Mouse (Mus musculus) midbrain, embryonic 16.5 days (tissue): ENCODE measurements around the gene Unc5b. TPM values are rescaled to one million over a fixed set of nuclear protein-coding genes. Genes with fewer than 3 reads are reported as not detected.

ENCODE experiments used
- ATAC-seq: fragments of 200-750 bp; cut with Nextera tagmentation; 2 replicates; pipeline ENCODE4 v1.8.0; 2017; ENCODE audit warnings: moderate TSS enrichment
- H3K27ac ChIP-seq: fragments of 300-500 bp; sonication (generic); 2 replicates; pipeline ENCODE4 v1.5.1; 2014; ENCODE audit warnings: mild to moderate bottlenecking, low read length, mixed read lengths
- H3K27me3 ChIP-seq: fragments of 300-500 bp; sonication (generic); 2 replicates; pipeline ENCODE4 v1.6.1; 2014; ENCODE audit warnings: low read depth, low read length, mixed read lengths; ENCODE audit not compliant: control insufficient read depth, insufficient read depth
- H3K36me3 ChIP-seq: fragments of 300-500 bp; sonication (generic); 2 replicates; pipeline ENCODE4 v1.6.1; 2014; ENCODE audit warnings: mild to moderate bottlenecking, low read length, moderate library complexity, mixed read lengths; ENCODE audit not compliant: control insufficient read depth, insufficient read depth
- H3K4me1 ChIP-seq: fragments of 300-500 bp; sonication (generic); 2 replicates; pipeline ENCODE4 v1.6.1; 2014; ENCODE audit warnings: mild to moderate bottlenecking, low read length, mixed read lengths; ENCODE audit not compliant: control insufficient read depth, insufficient read depth
- H3K4me2 ChIP-seq: fragments of 300-500 bp; sonication (generic); 2 replicates; pipeline ENCODE4 v1.6.1; 2014; ENCODE audit warnings: mild to moderate bottlenecking, low read length, mixed read lengths
- H3K4me3 ChIP-seq: fragments of 300-500 bp; sonication (generic); 2 replicates; pipeline ENCODE4 v1.5.1; 2014; ENCODE audit warnings: low read depth, mild to moderate bottlenecking, low read length, moderate library complexity, mixed read lengths
- H3K9ac ChIP-seq: fragments of 300-500 bp; sonication (generic); 2 replicates; pipeline ENCODE4 v1.6.1; 2014; ENCODE audit warnings: low read depth, low read length, mixed read lengths
- H3K9me3 ChIP-seq: fragments of 300-500 bp; sonication (generic); replicated peaks from 2 replicates; pipeline ENCODE4 v1.6.1; 2014; ENCODE audit warnings: mild to moderate bottlenecking, low read length, mixed read lengths; ENCODE audit not compliant: control insufficient read depth, poor library complexity, severe bottlenecking
- WGBS: fragments of 180-500 bp; shearing (Covaris S2); extraction: QIAGEN DNeasy Blood & Tissue Kit; methylation state at CpG from one replicate; pipeline ENCODE4 v1.1.7; 2014; 5-methylcytosine and 5-hydroxymethylcytosine counted together
- polyA plus RNA-seq: library from polyadenylated mRNA; unstranded; fragments of >200 nt; fragmentation: Nextera tagmentation; extraction: Ambion mirVana; gene quantifications from 2 replicates; pipeline ENCODE4 v1.2.1, GENCODE M21; 2015

Unc5b gene
- polyA plus RNA-seq, 1 experiment from 2014 or later, result 2.0 TPM

GRCm38 (mm10) chr10:60716449-60716848 lies 114.9 kb downstream of the Unc5b start:
- no peak overlapping the region for H3K4me2 ChIP-seq
- no peak for ATAC-seq
- peaks cover 5% of the 10 kb centered on the region; the same call in 1 of the 2 replicates for H3K9me3 ChIP-seq
- H3K4me3 ChIP-seq, result no peak overlapping the region
- no peaks in the 10 kb centered on the region for H3K27me3 ChIP-seq
- H3K36me3 ChIP-seq, result peaks cover 19% of the 10 kb centered on the region
- H3K27ac ChIP-seq, result no peak overlapping the region
- H3K4me1 ChIP-seq, result no peaks in the 10 kb centered on the region
- no peak overlapping the region for H3K9ac ChIP-seq
- 90% methylated on average over 3 of the region's 3 CpGs for WGBS

Other genes with a start within 250 kb of the Unc5b start
- 4.7 and 7.7 TPM in 2 replicates for gene Cdh23, start 135.1 kb downstream of the Unc5b start, polyA plus RNA-seq
- gene Slc29a3, start 78.8 kb downstream of the Unc5b start, polyA plus RNA-seq, result 9.8 and 10.3 TPM in 2 replicates